Mouse (Mus musculus) CD4-positive, CD25-positive, alpha-beta regulatory T cell, adult 2 months (primary cell): ENCODE measurements around the gene Zfp454.

Experiments used
- DNase-seq: peaks from one replicate; pipeline ENCODE4 v3.0.0-alpha.2; 2012; ENCODE audit warnings: low read depth, low spot score

Gene Zfp454

GRCm38 (mm10) chr11:50841023-50841735 is 46.3 kb downstream of the Zfp454 start, which contains the start of gene Zfp879:
TSS of gene Zfp879 (minus strand) at chr11:50841552.
- peak; percentile 89 for DNase-seq

- peak; percentile 75 for DNase-seq
Measured at GRCm38 (mm10) chr11:50835727-50836126, 51.7 kb downstream of the Zfp454 start.

- peak; percentile 81 for DNase-seq
Measured at GRCm38 (mm10) chr11:50827010-50827953, 60.2 kb downstream of the Zfp454 start, which contains the start of gene Zfp354c. TSS of gene Zfp354c (minus strand) at chr11:50827724.

- DNase-seq = no peak
Measured at GRCm38 (mm10) chr11:50826214-50826613, 61.2 kb downstream of the Zfp454 start.
